Mouse (Mus musculus) heart, embryonic 12.5 days (tissue): ENCODE results near the gene 4933428G20Rik. TPM values are rescaled to one million over a fixed set of nuclear protein-coding genes. Genes with fewer than 3 reads are reported as not detected.

Experiments
- ATAC-seq: fragments of 200-750 bp; cut with Nextera tagmentation; 2 replicates; pipeline ENCODE4 v1.8.0; 2017; ENCODE audit warnings: moderate TSS enrichment, moderate library complexity; ENCODE audit not compliant: insufficient number of reproducible peaks, low FRiP score
- H3K27ac ChIP-seq: fragments of 300-500 bp; sonication (generic); 2 replicates; pipeline ENCODE4 v1.5.1; 2016; ENCODE audit warnings: mild to moderate bottlenecking, moderate library complexity; ENCODE audit not compliant: poor library complexity, severe bottlenecking
- H3K27me3 ChIP-seq: fragments of 300-500 bp; sonication (generic); replicated peaks from 2 replicates; pipeline ENCODE4 v1.6.1; 2016; ENCODE audit warnings: mild to moderate bottlenecking, moderate library complexity
- H3K36me3 ChIP-seq: fragments of 300-500 bp; sonication (generic); 2 replicates; pipeline ENCODE4 v1.6.1; 2016; ENCODE audit warnings: mild to moderate bottlenecking, moderate library complexity
- H3K4me1 ChIP-seq: fragments of 300-500 bp; sonication (generic); replicated peaks from 2 replicates; pipeline ENCODE4 v1.6.1; 2016; ENCODE audit warnings: mild to moderate bottlenecking
- H3K4me2 ChIP-seq: fragments of 300-500 bp; sonication (generic); 2 replicates; pipeline ENCODE4 v1.6.1; 2016; ENCODE audit warnings: mild to moderate bottlenecking, moderate library complexity
- H3K4me3 ChIP-seq: fragments of 300-500 bp; sonication (generic); 2 replicates; pipeline ENCODE4 v1.5.1; 2016; ENCODE audit warnings: mild to moderate bottlenecking
- H3K9ac ChIP-seq: fragments of 300-500 bp; sonication (generic); 2 replicates; pipeline ENCODE4 v1.6.1; 2016; ENCODE audit warnings: mild to moderate bottlenecking, moderate library complexity
- H3K9me3 ChIP-seq: fragments of 300-500 bp; sonication (generic); replicated peaks from 2 replicates; pipeline ENCODE4 v1.6.1; 2016; ENCODE audit warnings: mild to moderate bottlenecking, moderate library complexity
- WGBS: fragments of 180-500 bp; shearing (Covaris S2); methylation state at CpG from one replicate; pipeline ENCODE4 v1.1.7; 2016; 5-methylcytosine and 5-hydroxymethylcytosine counted together
- polyA plus RNA-seq: library from polyadenylated mRNA; unstranded; fragments of >200 nt; fragmentation: Nextera tagmentation; extraction: Ambion mirVana; gene quantifications from 2 replicates; pipeline ENCODE4 v1.2.1, GENCODE M21; 2016

4933428G20Rik gene
- polyA plus RNA-seq, 1 experiment from 2014 or later: 1.00 TPM

DNA sequence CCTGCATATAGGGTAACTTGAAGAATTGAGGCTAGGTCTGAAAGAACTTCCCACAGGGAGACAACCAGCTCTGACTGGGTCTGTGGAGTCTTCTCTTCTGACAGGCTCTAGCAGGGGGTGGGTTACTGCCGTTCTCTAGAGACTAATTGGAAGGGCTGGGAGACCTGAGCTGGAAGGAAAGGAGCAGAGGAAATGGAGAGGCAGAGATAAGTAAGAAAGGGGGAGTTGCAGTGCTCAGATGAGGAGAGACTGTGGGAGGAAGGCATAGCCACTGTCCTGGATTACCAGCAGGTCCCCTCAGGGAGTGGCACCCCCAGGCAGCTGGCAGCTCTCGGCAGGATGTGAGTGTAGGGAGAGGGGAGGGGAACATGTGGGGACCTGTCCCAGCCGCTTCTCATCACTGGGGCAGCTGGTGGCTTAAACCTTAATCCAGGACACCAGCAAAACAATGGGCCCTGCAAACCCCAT lies 58.4 kb downstream of the 4933428G20Rik start:
- peak overlapping the region; percentile 86 for H3K4me2 ChIP-seq
- WGBS: 7% methylated on average over 3 of the region's 3 CpGs
- H3K36me3 ChIP-seq: peaks cover 40% of the 10 kb centered on the region
- H3K9me3 ChIP-seq: no peaks in the 10 kb centered on the region
- H3K27me3 ChIP-seq: no peaks in the 10 kb centered on the region
- H3K9ac ChIP-seq: peak overlapping the region; percentile 100
- H3K27ac ChIP-seq: peak overlapping the region; percentile 99
- H3K4me1 ChIP-seq: peaks cover 88% of the 10 kb centered on the region
- H3K4me3 ChIP-seq: peak overlapping the region; percentile 96
- no peak for ATAC-seq

DNA sequence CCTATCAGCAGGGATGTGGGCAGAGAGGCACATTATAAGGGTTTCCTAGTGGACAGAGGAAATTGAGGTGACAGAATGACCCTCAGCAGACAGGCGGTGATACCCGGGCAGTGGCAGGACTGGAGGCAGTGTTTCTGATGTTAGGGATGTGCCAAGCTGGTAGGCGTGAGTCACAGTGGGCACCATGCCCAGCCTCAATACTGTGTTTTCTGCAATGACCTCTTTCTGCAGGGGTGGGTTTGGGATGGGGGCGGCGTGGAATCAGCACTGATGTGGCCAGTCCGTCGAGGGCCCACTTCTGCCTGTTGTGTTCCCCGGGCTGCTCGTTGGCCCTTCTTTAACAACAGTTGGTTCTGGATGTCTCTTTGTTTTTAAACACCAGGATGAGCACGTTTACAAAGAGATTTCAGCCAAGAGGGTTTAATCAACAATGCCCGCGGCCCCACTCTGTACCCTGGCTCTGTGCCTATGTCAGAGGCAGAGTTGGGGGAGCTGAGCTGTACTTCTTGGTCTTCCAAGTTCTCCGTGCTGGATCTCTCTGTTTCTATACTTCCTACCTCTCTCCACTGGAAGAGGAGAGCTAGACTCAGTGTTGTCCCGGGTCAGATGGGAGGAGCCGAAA lies 59.0 kb downstream of the 4933428G20Rik start:
- H3K9ac ChIP-seq: peak overlapping the region; percentile 100
- peak overlapping the region; percentile 86 for H3K4me2 ChIP-seq
- H3K27ac ChIP-seq: peak overlapping the region; percentile 99
- ATAC-seq: no peak
- peaks cover 34% of the 10 kb centered on the region for H3K36me3 ChIP-seq
- peak overlapping the region; percentile 96 for H3K4me3 ChIP-seq
- H3K27me3 ChIP-seq: no peaks in the 10 kb centered on the region
- 19% methylated on average over 15 of the region's 15 CpGs for WGBS
- H3K4me1 ChIP-seq: peaks cover 88% of the 10 kb centered on the region
- no peaks in the 10 kb centered on the region for H3K9me3 ChIP-seq

Other genes starting within 250 kb of the 4933428G20Rik start
- 87.8 and 95.3 TPM in 2 replicates for gene Npepps, start 219.7 kb downstream of the 4933428G20Rik start, polyA plus RNA-seq
- 62.7 and 63.4 TPM in 2 replicates for gene Mrpl45, start 184.6 kb downstream of the 4933428G20Rik start, polyA plus RNA-seq
- 0.06 and 0.08 TPM in 2 replicates for gene Gpr179, start 148.3 kb downstream of the 4933428G20Rik start, polyA plus RNA-seq
- gene Socs7, start 137.8 kb downstream of the 4933428G20Rik start, polyA plus RNA-seq: 5.4 and 6.0 TPM in 2 replicates
- gene Arhgap23, start 84.8 kb downstream of the 4933428G20Rik start, polyA plus RNA-seq: 12.4 and 12.5 TPM in 2 replicates
- gene Srcin1, start 75.8 kb upstream of the 4933428G20Rik start, polyA plus RNA-seq: 0.09 TPM in 1 of 2 replicates, not detected in the other
- gene Epop, start 129.4 kb upstream of the 4933428G20Rik start, polyA plus RNA-seq: 2.0 and 2.5 TPM in 2 replicates
- 1.8 and 2.2 TPM in 2 replicates for gene Mllt6, start 163.1 kb upstream of the 4933428G20Rik start, polyA plus RNA-seq
- 40.5 and 44.8 TPM in 2 replicates for gene Cisd3, start 185.5 kb upstream of the 4933428G20Rik start, polyA plus RNA-seq
- gene Pcgf2, start 200.2 kb upstream of the 4933428G20Rik start, polyA plus RNA-seq: 11.0 and 12.3 TPM in 2 replicates
- gene Psmb3, start 203.1 kb upstream of the 4933428G20Rik start, polyA plus RNA-seq: 342 and 374 TPM in 2 replicates
- gene Pip4k2b, start 244.4 kb upstream of the 4933428G20Rik start, polyA plus RNA-seq: 1.3 and 1.4 TPM in 2 replicates